Mouse (Mus musculus): ENCODE results near the gene Cpped1. TPM values are rescaled to one million over a fixed set of nuclear protein-coding genes. Genes with fewer than 3 reads are reported as not detected.
A peak's percentile ranks its signal among the peaks of the same experiment; 100 is the strongest.

Gene Cpped1
- total and polyA plus RNA-seq, 2 experiments = 29.9 to 32.2 TPM

- 57% methylated on average over 1 of the region's 1 CpGs for WGBS
- no peaks in the 10 kb centered on the region for H3K27me3 ChIP-seq (ENCODE audit: control insufficient read depth, insufficient read depth, low read length)
Observed at GRCm38 (mm10) chr16:11906906-11907305, 2.3 kb downstream of the Cpped1 start.

GRCm38 (mm10) chr16:11905216-11905615 lies 4.0 kb downstream of the Cpped1 start:
- peaks cover 28% of the 10 kb centered on the region for H3K79me2 ChIP-seq (ENCODE audit: control insufficient read depth, insufficient read depth, low read length)
- H3K36me3 ChIP-seq (ENCODE audit: control insufficient read depth, insufficient read depth, low read length) = no peaks in the 10 kb centered on the region; the same call in 1 of the 2 replicates
- no peak overlapping the region for H3K9ac ChIP-seq (ENCODE audit: low read depth, low read length)
- no peak overlapping the region for H3K4me3 ChIP-seq (ENCODE audit: insufficient read depth, low read depth, low read length)
- TF ChIP-seq CTCF (IDR thresholded peaks at IDR 0.05; ENCODE audit: low read depth, low read length) (no peak), POLR2A (IDR thresholded peaks at IDR 0.05; ENCODE audit: extremely low read depth, insufficient read depth, low read length) (no peak)
- peak; percentile 95 for DNase-seq (ENCODE audit: extremely low read depth, low read depth, low spot score)
- 37% methylated on average over 4 of the region's 4 CpGs for WGBS
- H3K27ac ChIP-seq (replicated peaks; ENCODE audit: insufficient read depth, low read depth, low read length) = no peak overlapping the region
- H3K4me1 ChIP-seq (ENCODE audit: control insufficient read depth, insufficient read depth, low read length) = peaks cover 15% of the 10 kb centered on the region
- no peaks in the 10 kb centered on the region for H3K27me3 ChIP-seq (ENCODE audit: control insufficient read depth, insufficient read depth, low read length)

More at GRCm38 (mm10) chr16:11906906-11907305, 2.3 kb downstream of the Cpped1 start:
- peak; percentile 68 for DNase-seq (ENCODE audit: extremely low read depth, low read depth, low spot score)
- 0 out of 2 replicates have a peak overlapping the region, but pooled peaks have one; percentile 8 for H3K27ac ChIP-seq (replicated peaks; ENCODE audit: insufficient read depth, low read depth, low read length)
- no peak overlapping the region for H3K4me3 ChIP-seq (ENCODE audit: insufficient read depth, low read depth, low read length)
- TF ChIP-seq CTCF (IDR thresholded peaks at IDR 0.05; ENCODE audit: low read depth, low read length) (no peak), POLR2A (IDR thresholded peaks at IDR 0.05; ENCODE audit: extremely low read depth, insufficient read depth, low read length) (no peak)
- H3K36me3 ChIP-seq (ENCODE audit: control insufficient read depth, insufficient read depth, low read length) = no peaks in the 10 kb centered on the region; the same call in 1 of the 2 replicates
- no peak overlapping the region for H3K9ac ChIP-seq (ENCODE audit: low read depth, low read length)
- peaks cover 15% of the 10 kb centered on the region for H3K4me1 ChIP-seq (ENCODE audit: control insufficient read depth, insufficient read depth, low read length)
- peaks cover 17% of the 10 kb centered on the region for H3K79me2 ChIP-seq (ENCODE audit: control insufficient read depth, insufficient read depth, low read length)

GRCm38 (mm10) chr16:11902007-11902406 lies 7.2 kb downstream of the Cpped1 start:
- Histone ChIP-seq H3K27me3 (ENCODE audit: control insufficient read depth, insufficient read depth, low read length) (no peaks in the 10 kb centered on the region), H3K4me1 (ENCODE audit: control insufficient read depth, insufficient read depth, low read length) (peaks cover 12% of the 10 kb centered on the region), H3K4me3 (ENCODE audit: insufficient read depth, low read depth, low read length) (no peak overlapping the region), H3K36me3 (ENCODE audit: control insufficient read depth, insufficient read depth, low read length) (peaks cover 2% of the 10 kb centered on the region; the same call in 1 of the 2 replicates), H3K27ac (replicated peaks; ENCODE audit: insufficient read depth, low read depth, low read length) (no peak overlapping the region), H3K79me2 (ENCODE audit: control insufficient read depth, insufficient read depth, low read length) (peaks cover 28% of the 10 kb centered on the region), H3K9ac (ENCODE audit: low read depth, low read length) (no peak overlapping the region)
- DNase-seq (ENCODE audit: extremely low read depth, low read depth, low spot score) = no peak
- WGBS = 88% methylated on average over 7 of the region's 7 CpGs
- TF ChIP-seq CTCF (IDR thresholded peaks at IDR 0.05; ENCODE audit: low read depth, low read length) = no peak
- TF ChIP-seq POLR2A (IDR thresholded peaks at IDR 0.05; ENCODE audit: extremely low read depth, insufficient read depth, low read length) = no peak

GRCm38 (mm10) chr16:11900341-11900740 lies 8.9 kb downstream of the Cpped1 start:
- Histone ChIP-seq H3K9ac (ENCODE audit: low read depth, low read length) (no peak overlapping the region), H3K27me3 (ENCODE audit: control insufficient read depth, insufficient read depth, low read length) (no peaks in the 10 kb centered on the region), H3K27ac (replicated peaks; ENCODE audit: insufficient read depth, low read depth, low read length) (no peak overlapping the region), H3K36me3 (ENCODE audit: control insufficient read depth, insufficient read depth, low read length) (peaks cover 2% of the 10 kb centered on the region; the same call in 1 of the 2 replicates), H3K4me1 (ENCODE audit: control insufficient read depth, insufficient read depth, low read length) (peaks cover 4% of the 10 kb centered on the region), H3K4me3 (ENCODE audit: insufficient read depth, low read depth, low read length) (no peak overlapping the region), H3K79me2 (ENCODE audit: control insufficient read depth, insufficient read depth, low read length) (peaks cover 25% of the 10 kb centered on the region; the same call in 1 of the 2 replicates)
- 85% methylated on average over 6 of the region's 6 CpGs for WGBS
- no peak for DNase-seq (ENCODE audit: extremely low read depth, low read depth, low spot score)
- TF ChIP-seq POLR2A (IDR thresholded peaks at IDR 0.05; ENCODE audit: extremely low read depth, insufficient read depth, low read length) (no peak), CTCF (IDR thresholded peaks at IDR 0.05; ENCODE audit: low read depth, low read length) (no peak)

GRCm38 (mm10) chr16:11896411-11896810 lies 12.8 kb downstream of the Cpped1 start:
- DNase-seq (ENCODE audit: extremely low read depth, low read depth, low spot score) = no peak
- TF ChIP-seq CTCF (IDR thresholded peaks at IDR 0.05; ENCODE audit: low read depth, low read length) (no peak), POLR2A (IDR thresholded peaks at IDR 0.05; ENCODE audit: extremely low read depth, insufficient read depth, low read length) (no peak)

GRCm38 (mm10) chr16:11894877-11895276 lies 14.4 kb downstream of the Cpped1 start:
- WGBS = 51% methylated on average over 3 of the region's 3 CpGs
- peaks cover 5% of the 10 kb centered on the region for H3K4me1 ChIP-seq (ENCODE audit: control insufficient read depth, insufficient read depth, low read length)
- DNase-seq (ENCODE audit: extremely low read depth, low read depth, low spot score) = no peak
- no peak overlapping the region for H3K9ac ChIP-seq (ENCODE audit: low read depth, low read length)
- no peaks in the 10 kb centered on the region for H3K27me3 ChIP-seq (ENCODE audit: control insufficient read depth, insufficient read depth, low read length)
- peaks cover 6% of the 10 kb centered on the region for H3K36me3 ChIP-seq (ENCODE audit: control insufficient read depth, insufficient read depth, low read length)
- no peak overlapping the region for H3K27ac ChIP-seq (replicated peaks; ENCODE audit: insufficient read depth, low read depth, low read length)
- H3K4me3 ChIP-seq (ENCODE audit: insufficient read depth, low read depth, low read length) = no peak overlapping the region
- H3K79me2 ChIP-seq (ENCODE audit: control insufficient read depth, insufficient read depth, low read length) = peaks cover 3% of the 10 kb centered on the region; the same call in 1 of the 2 replicates
- TF ChIP-seq CTCF (IDR thresholded peaks at IDR 0.05; ENCODE audit: low read depth, low read length) (no peak), POLR2A (IDR thresholded peaks at IDR 0.05; ENCODE audit: extremely low read depth, insufficient read depth, low read length) (no peak)

More at GRCm38 (mm10) chr16:11896411-11896810, 12.8 kb downstream of the Cpped1 start:
- H3K27me3 ChIP-seq (ENCODE audit: control insufficient read depth, insufficient read depth, low read length) = no peaks in the 10 kb centered on the region
- H3K27ac ChIP-seq (replicated peaks; ENCODE audit: insufficient read depth, low read depth, low read length) = no peak overlapping the region
- H3K9ac ChIP-seq (ENCODE audit: low read depth, low read length) = no peak overlapping the region
- H3K36me3 ChIP-seq (ENCODE audit: control insufficient read depth, insufficient read depth, low read length) = peaks cover 7% of the 10 kb centered on the region; the same call in 1 of the 2 replicates
- H3K79me2 ChIP-seq (ENCODE audit: control insufficient read depth, insufficient read depth, low read length) = peaks cover 15% of the 10 kb centered on the region; the same call in 1 of the 2 replicates
- 92% methylated on average over 5 of the region's 5 CpGs for WGBS
- no peak overlapping the region for H3K4me3 ChIP-seq (ENCODE audit: insufficient read depth, low read depth, low read length)
- no peaks in the 10 kb centered on the region for H3K4me1 ChIP-seq (ENCODE audit: control insufficient read depth, insufficient read depth, low read length)
